Mouse (Mus musculus) kidney, adult 2 months (tissue): ENCODE results near the gene Hmcn1.

Experiments used
- CTCF ChIP-seq: fragments of 200-500 bp; conservative IDR thresholded peaks from 2 replicates; pipeline ENCODE4 v1.5.1; 2011; ENCODE audit warnings: low read depth, mild to moderate bottlenecking, control low read depth, low read length, moderate library complexity, mixed read lengths; ENCODE audit not compliant: insufficient read depth, insufficient read length
- POLR2A ChIP-seq: fragments of 200-500 bp; IDR thresholded peaks from one replicate; pipeline ENCODE4 v1.6.1; 2011; ENCODE audit warnings: low read depth, low read length, control low read depth

GRCm38 (mm10) chr1:150753920-150754319 lies 239.3 kb downstream of the Hmcn1 start:
- no peak for TF ChIP-seq CTCF
- TF ChIP-seq POLR2A, result no peak
